In the genomic region with DNA sequence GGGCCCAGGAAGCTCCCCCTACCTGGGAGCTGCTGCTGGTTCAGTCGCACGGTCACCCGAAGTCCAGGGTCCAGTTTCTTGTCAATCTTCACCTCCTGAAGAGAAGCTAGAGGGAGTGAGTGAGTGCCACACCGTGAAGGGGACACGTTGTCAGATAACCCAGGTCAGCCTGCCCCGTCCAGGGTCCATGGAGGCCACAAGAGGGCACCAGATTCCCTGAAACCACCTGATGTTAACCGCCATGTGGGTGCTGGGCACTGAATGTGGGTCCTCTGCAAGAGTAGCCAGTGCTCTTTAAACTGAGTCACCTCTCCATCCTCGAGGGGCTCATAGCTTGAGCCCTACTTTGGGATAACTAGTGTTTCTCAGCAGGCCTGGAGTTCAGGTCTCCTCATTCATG, we compare ENCODE assay signal across 14 mouse cellular contexts. TPM values are rescaled to one million over a fixed set of nuclear protein-coding genes. Genes with fewer than 3 reads are reported as not detected.
DNase-seq lines count a peak whose midpoint lies in the region; ATAC-seq lines count a peak whose summit lies in the region.
"Had no signal": no experiment of that assay in that cellular context is flagged by ENCODE, and none has a peak within 500 bp of the region (broad histone marks: within the 10 kb centered on the region; RNA-seq: fewer than 3 reads in every experiment).

No protein-coding gene starts in this region.

- peak; percentile 43 for DNase-seq in cerebellum, adult 9-10 months
- no peak for DNase-seq in cerebellum, postnatal 10 days
- DNase-seq in kidney, postnatal 36 days, result peak; percentile 23 to 43
- DNase-seq in kidney, postnatal 14 days, result no peak
- DNase-seq in B cell, adult 2 months, result peak; percentile 14 to 18
- DNase-seq in induced T-regulatory cell, adult 2 months (ENCODE audit: low read depth), result peak; percentile 24
- no peak for DNase-seq in spleen, postnatal 14 days (ENCODE audit: low spot score in 2 of 2)
- DNase-seq: adrenal gland, postnatal 10 days; heart, postnatal 4 days; right cerebral cortex, adult 18-20 months had no signal

- H3K36me3 ChIP-seq in neural tube, embryonic 15.5 days, result peaks cover 44% of the 10 kb centered on the region

- H3K27ac ChIP-seq in neural tube, embryonic 15.5 days (replicated peaks), result no peak overlapping the region
- H3K27ac ChIP-seq: limb, embryonic 12.5 days; midbrain, embryonic 15.5 days; neural tube, embryonic 13.5 days had no signal

- H3K9me3 ChIP-seq in neural tube, embryonic 15.5 days (replicated peaks), result no peaks in the 10 kb centered on the region
- H3K9me3 ChIP-seq: midbrain, embryonic 15.5 days; neural tube, embryonic 13.5 days had no signal

- H3K9ac ChIP-seq in neural tube, embryonic 15.5 days (replicated peaks), result no peak overlapping the region
- H3K9ac ChIP-seq: limb, embryonic 12.5 days; midbrain, embryonic 15.5 days; neural tube, embryonic 13.5 days had no signal

- H3K4me2 ChIP-seq in neural tube, embryonic 15.5 days, result no peak overlapping the region
- H3K4me2 ChIP-seq: limb, embryonic 12.5 days; midbrain, embryonic 15.5 days; neural tube, embryonic 13.5 days had no signal

- 94% methylated on average over 8 of the region's 8 CpGs for WGBS in neural tube, embryonic 15.5 days

- no peak overlapping the region for H3K4me3 ChIP-seq in neural tube, embryonic 15.5 days (replicated peaks)
- H3K4me3 ChIP-seq: limb, embryonic 12.5 days; midbrain, embryonic 15.5 days; neural tube, embryonic 13.5 days had no signal

- no peaks in the 10 kb centered on the region for H3K27me3 ChIP-seq in neural tube, embryonic 15.5 days (replicated peaks)
- H3K27me3 ChIP-seq: limb, embryonic 12.5 days; midbrain, embryonic 15.5 days; neural tube, embryonic 13.5 days had no signal

- no peak for ATAC-seq in neural tube, embryonic 15.5 days (ENCODE audit: low FRiP score)
- ATAC-seq: midbrain, embryonic 15.5 days had no signal

- peaks cover 41% of the 10 kb centered on the region for H3K4me1 ChIP-seq in neural tube, embryonic 15.5 days

RNA-seq across cellular contexts. Expression of a gene that starts 2.4 kb away (rescaled TPM):
- 70.5 and 72.5 TPM in 2 replicates for polyA plus RNA-seq in neural tube, embryonic 15.5 days (2015; fragmentation: Nextera tagmentation; extraction: Ambion mirVana)

RNA-seq across cellular contexts. Expression of a gene that starts 4.6 kb away (rescaled TPM):
- 26.9 and 27.1 TPM in 2 replicates for polyA plus RNA-seq in neural tube, embryonic 15.5 days (2015; fragmentation: Nextera tagmentation; extraction: Ambion mirVana)

RNA-seq across cellular contexts. Expression of a gene that starts 29.8 kb away (rescaled TPM):
- polyA plus RNA-seq in neural tube, embryonic 15.5 days (2015; fragmentation: Nextera tagmentation; extraction: Ambion mirVana), result 16.0 and 16.2 TPM in 2 replicates

RNA-seq across cellular contexts. Expression of a gene that starts 42.4 kb away (rescaled TPM):
- polyA plus RNA-seq in neural tube, embryonic 15.5 days (2015; fragmentation: Nextera tagmentation; extraction: Ambion mirVana), result 11.3 TPM in 2 replicates

RNA-seq across cellular contexts. Expression of a gene that starts 51.5 kb away (rescaled TPM):
- 12.4 and 14.5 TPM in 2 replicates for polyA plus RNA-seq in neural tube, embryonic 15.5 days (2015; fragmentation: Nextera tagmentation; extraction: Ambion mirVana)

Comparison
In these comparisons a context has a peak if more than half of its experiments do, and no peak if none do; other contexts are left out.
1. DNase-seq: peak in cerebellum, adult 9-10 months (single experiment), kidney, postnatal 36 days (2 of 2), B cell, adult 2 months (2 of 2) and induced T-regulatory cell, adult 2 months (single experiment); none in cerebellum, postnatal 10 days (0 of 2), kidney, postnatal 14 days (single experiment) and spleen, postnatal 14 days (0 of 2).